Mouse (Mus musculus) thymus, adult 2 months (tissue): ENCODE results near the gene Fxyd6.

Source experiments
- CTCF ChIP-seq: fragments of 200-500 bp; IDR thresholded peaks from 2 replicates; pipeline ENCODE4 v1.5.1; 2012; ENCODE audit warnings: mild to moderate bottlenecking, control low read depth, low read length, moderate library complexity, borderline replicate concordance; ENCODE audit not compliant: control insufficient read depth, poor library complexity, insufficient read depth; ENCODE audit errors: extremely low read depth
- POLR2A ChIP-seq: fragments of 200-500 bp; IDR thresholded peaks from 2 replicates; pipeline ENCODE4 v1.6.1; 2012; ENCODE audit warnings: mild to moderate bottlenecking, low read length, control low read depth, moderate library complexity; ENCODE audit not compliant: control insufficient read depth, poor library complexity, insufficient read depth; ENCODE audit errors: extremely low read depth

DNA sequence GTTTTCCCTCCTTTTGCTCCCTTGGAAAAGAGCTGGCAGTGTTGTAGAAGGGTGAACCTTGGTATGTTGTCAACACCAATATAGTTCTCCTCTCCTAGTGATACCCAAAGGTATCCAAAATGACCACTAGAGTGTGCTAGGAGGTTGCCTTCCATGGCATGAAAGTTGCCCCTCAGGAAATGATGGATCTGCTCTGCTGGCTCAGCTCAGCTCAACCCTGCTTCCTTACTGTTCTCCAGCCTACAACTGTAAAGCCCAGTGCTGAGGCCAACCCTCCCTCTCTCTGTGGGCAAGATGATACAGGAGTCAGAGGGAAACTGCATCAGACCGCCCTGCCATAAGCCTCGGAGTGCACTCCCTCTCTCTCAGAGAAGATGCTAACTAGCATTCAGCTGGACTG is 24.5 kb upstream of the Fxyd6 start:
- TF ChIP-seq CTCF, result no peak
- no peak for TF ChIP-seq POLR2A
